Mouse (Mus musculus): Measurements from ENCODE around the gene Sdad1. TPM values are rescaled to one million over a fixed set of nuclear protein-coding genes. Genes with fewer than 3 reads are reported as not detected.
A peak's percentile ranks its signal among the peaks of the same experiment; 100 is the strongest.

Sdad1 gene
- polyA plus RNA-seq, 1 experiment from 2014 or later = 42.0 TPM

GRCm38 (mm10) chr5:92256218-92256617 is 54.1 kb downstream of the Sdad1 start, which contains the start of gene Ppef2:
TSS of gene Ppef2 (minus strand) at chr5:92256278.
- H3K27ac ChIP-seq = no peak within 1 kb of the TSS
- 12% methylated on average over 6 of the region's 6 CpGs for WGBS
- no peaks in the 10 kb centered on the region for H3K9me3 ChIP-seq

DNA sequence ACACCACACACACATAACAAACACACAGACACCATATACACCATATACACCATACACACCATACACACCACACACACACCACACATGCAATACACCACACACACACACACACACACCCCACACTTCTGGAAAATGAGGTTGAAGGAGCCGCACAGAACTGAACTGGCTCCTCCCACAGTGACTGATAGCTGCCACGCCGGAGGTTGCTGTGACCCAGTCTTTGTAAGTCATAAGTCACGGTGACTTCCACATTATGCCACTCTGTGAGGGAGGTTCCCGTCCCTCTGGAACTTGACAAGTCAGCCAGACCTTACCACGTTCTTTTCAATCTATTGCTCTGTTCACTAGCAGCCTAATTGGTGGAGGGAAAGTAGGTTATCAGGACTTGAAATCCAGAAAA is 55.8 kb downstream of the Sdad1 start:
- no peak overlapping the region for H3K27ac ChIP-seq
- H3K4me3 ChIP-seq (replicated peaks) = no peak overlapping the region
- H3K9ac ChIP-seq = no peak overlapping the region
- H3K27me3 ChIP-seq = no peaks in the 10 kb centered on the region
- H3K9me3 ChIP-seq = no peaks in the 10 kb centered on the region
- 77% methylated on average over 6 of the region's 6 CpGs for WGBS
- no peak overlapping the region for H3K4me2 ChIP-seq
- H3K36me3 ChIP-seq (replicated peaks) = no peaks in the 10 kb centered on the region
- peaks cover 10% of the 10 kb centered on the region for H3K4me1 ChIP-seq
- ATAC-seq (ENCODE audit: low FRiP score) = no peak

More at GRCm38 (mm10) chr5:92256218-92256617, 54.1 kb downstream of the Sdad1 start, which contains the start of gene Ppef2:
- Histone ChIP-seq H3K27me3 (no peaks in the 10 kb centered on the region), H3K4me1 (peaks cover 10% of the 10 kb centered on the region), H3K36me3 (replicated peaks) (no peaks in the 10 kb centered on the region), H3K4me3 (replicated peaks) (no peak within 1 kb of the TSS), H3K9ac (no peak within 1 kb of the TSS), H3K4me2 (no peak within 1 kb of the TSS)
- no peak for ATAC-seq (ENCODE audit: low FRiP score)

DNA sequence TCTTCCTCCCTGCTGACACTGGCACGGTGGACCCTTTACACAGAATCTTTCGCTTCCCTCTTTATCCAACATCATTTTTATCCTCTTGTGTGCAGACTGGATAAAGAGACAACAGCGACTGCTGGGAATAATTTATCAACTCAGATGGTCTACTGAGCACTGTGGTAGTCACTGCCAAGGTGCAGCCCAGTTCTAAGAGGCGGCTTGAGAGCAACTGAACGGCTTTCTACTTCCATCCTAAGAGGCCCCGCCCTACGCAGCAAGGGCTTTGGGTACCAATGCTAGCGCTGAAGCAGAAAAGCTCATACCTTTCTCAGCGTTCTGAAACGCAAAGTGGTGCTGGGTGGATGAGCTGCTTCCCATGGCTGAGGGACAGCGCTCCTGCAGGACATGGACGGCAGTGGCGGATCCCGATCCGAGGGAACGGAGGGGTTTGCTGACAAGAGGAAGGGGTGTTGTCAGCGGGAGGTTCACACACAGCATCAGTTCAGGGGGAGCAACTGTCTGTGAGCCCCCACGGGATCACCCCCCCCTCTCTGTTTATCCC is 57.4 kb downstream of the Sdad1 start:
- Histone ChIP-seq H3K27me3 (no peaks in the 10 kb centered on the region), H3K27ac (no peak overlapping the region), H3K9ac (no peak overlapping the region), H3K4me1 (peaks cover 10% of the 10 kb centered on the region), H3K4me2 (peak overlapping the region; percentile 33), H3K36me3 (replicated peaks) (no peaks in the 10 kb centered on the region), H3K4me3 (replicated peaks) (no peak overlapping the region), H3K9me3 (no peaks in the 10 kb centered on the region)
- 17% methylated on average over 18 of the region's 18 CpGs for WGBS
- ATAC-seq (ENCODE audit: low FRiP score) = peak; percentile 64

DNA sequence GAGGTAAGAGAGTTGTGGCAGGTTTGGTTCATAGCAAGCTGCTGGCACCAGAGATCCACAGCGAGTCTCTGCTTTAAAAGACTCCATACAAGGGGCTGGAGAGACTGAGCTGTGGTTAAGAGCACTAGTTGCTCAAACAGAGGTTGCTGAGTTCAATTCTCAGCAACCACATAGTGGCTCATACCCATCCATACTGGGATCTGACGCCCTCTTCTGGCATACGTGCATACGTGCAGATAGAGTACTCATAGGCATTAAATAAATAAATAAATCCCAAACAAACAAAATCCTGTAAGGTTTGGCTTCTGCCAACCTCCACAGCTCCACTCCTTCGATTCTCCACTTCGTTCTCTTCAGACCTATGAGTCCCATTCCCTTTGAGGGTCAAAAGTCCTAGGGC is 58.2 kb downstream of the Sdad1 start:
- Histone ChIP-seq H3K4me2 (no peak overlapping the region), H3K27ac (no peak overlapping the region), H3K36me3 (replicated peaks) (no peaks in the 10 kb centered on the region), H3K27me3 (no peaks in the 10 kb centered on the region), H3K9ac (no peak overlapping the region), H3K9me3 (no peaks in the 10 kb centered on the region), H3K4me3 (replicated peaks) (no peak overlapping the region), H3K4me1 (peaks cover 10% of the 10 kb centered on the region)
- no peak for ATAC-seq (ENCODE audit: low FRiP score)
- WGBS = 93% methylated on average over 6 of the region's 6 CpGs

DNA sequence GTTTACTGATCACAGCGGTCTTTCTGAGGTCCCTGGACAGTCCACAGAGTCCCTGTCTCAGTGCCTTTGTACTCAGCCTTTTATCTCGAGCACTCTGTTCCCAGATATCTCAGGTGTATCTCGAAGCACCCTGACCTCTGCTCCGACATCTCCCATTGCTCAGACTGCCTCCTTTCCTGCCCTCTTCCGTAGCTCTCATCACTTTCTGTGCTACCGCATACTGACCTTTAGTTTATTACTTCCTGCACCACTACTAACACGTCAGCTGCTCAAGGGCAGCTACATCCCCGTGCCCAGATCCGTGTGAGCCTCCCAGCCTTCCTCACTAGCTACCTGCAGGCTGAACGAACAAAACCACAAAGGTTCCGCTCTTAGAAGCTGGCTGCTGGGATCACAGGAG is 61.7 kb downstream of the Sdad1 start:
- no peak for ATAC-seq (ENCODE audit: low FRiP score)
- no peak overlapping the region for H3K4me2 ChIP-seq
- H3K4me3 ChIP-seq (replicated peaks) = no peak overlapping the region
- H3K9ac ChIP-seq = no peak overlapping the region
- no peak overlapping the region for H3K27ac ChIP-seq
- H3K4me1 ChIP-seq = no peaks in the 10 kb centered on the region; the same call in 1 of the 2 replicates
- WGBS = 89% methylated on average over 11 of the region's 11 CpGs
- H3K27me3 ChIP-seq = no peaks in the 10 kb centered on the region
- no peaks in the 10 kb centered on the region for H3K9me3 ChIP-seq
- no peaks in the 10 kb centered on the region for H3K36me3 ChIP-seq (replicated peaks)

DNA sequence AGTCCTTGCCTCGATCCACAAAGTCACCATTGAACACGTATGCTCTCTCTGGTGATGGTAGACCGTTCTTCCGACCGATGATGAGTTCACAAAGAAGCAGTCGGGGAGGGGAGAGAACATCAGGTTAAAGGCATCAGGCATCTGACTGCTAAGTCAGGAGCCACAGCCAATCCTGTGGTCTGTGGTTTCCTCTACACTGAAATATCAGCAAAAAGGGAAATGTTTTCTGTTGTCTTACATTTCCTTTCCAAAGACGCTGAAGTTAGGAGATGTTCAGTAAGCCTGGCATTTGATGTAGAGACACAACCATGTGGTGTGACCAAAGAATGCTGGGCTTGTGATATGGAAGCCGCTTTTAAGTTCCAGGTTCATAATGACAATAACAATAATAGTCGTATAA is 64.8 kb downstream of the Sdad1 start:
- WGBS = 96% methylated on average over 9 of the region's 9 CpGs
- Histone ChIP-seq H3K36me3 (replicated peaks) (no peaks in the 10 kb centered on the region), H3K4me1 (no peaks in the 10 kb centered on the region), H3K9me3 (no peaks in the 10 kb centered on the region), H3K4me2 (no peak overlapping the region), H3K27me3 (no peaks in the 10 kb centered on the region), H3K9ac (no peak overlapping the region), H3K27ac (no peak overlapping the region), H3K4me3 (replicated peaks) (no peak overlapping the region)
- no peak for ATAC-seq (ENCODE audit: low FRiP score)

DNA sequence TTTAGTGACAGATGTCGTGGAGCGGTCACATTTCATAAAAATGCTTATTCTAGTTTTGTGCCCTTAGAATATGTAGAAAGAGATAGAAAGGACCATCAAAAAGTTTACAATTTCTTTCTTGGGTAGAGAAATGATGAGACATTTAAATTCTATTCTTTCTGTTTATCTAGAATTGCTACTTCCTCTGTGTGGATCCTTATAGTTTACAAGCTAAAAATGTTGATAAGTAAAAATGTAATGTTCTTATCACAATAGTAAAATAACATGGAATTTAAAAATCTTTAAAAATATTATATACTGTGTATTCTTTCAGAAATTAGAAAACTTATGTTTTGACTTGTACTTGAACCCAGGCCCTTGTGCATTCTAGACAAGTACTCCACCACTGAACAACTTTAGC is 65.4 kb downstream of the Sdad1 start:
- Histone ChIP-seq H3K4me2 (no peak overlapping the region), H3K4me3 (replicated peaks) (no peak overlapping the region), H3K4me1 (no peaks in the 10 kb centered on the region), H3K9ac (no peak overlapping the region), H3K36me3 (replicated peaks) (no peaks in the 10 kb centered on the region), H3K27ac (no peak overlapping the region), H3K9me3 (no peaks in the 10 kb centered on the region), H3K27me3 (no peaks in the 10 kb centered on the region)
- 97% methylated on average over 2 of the region's 2 CpGs for WGBS
- no peak for ATAC-seq (ENCODE audit: low FRiP score)

GRCm38 (mm10) chr5:92240769-92241168 is 69.5 kb downstream of the Sdad1 start:
- Histone ChIP-seq H3K4me3 (replicated peaks) (no peak overlapping the region), H3K4me1 (no peaks in the 10 kb centered on the region)
- WGBS = 90% methylated on average over 12 of the region's 12 CpGs

DNA sequence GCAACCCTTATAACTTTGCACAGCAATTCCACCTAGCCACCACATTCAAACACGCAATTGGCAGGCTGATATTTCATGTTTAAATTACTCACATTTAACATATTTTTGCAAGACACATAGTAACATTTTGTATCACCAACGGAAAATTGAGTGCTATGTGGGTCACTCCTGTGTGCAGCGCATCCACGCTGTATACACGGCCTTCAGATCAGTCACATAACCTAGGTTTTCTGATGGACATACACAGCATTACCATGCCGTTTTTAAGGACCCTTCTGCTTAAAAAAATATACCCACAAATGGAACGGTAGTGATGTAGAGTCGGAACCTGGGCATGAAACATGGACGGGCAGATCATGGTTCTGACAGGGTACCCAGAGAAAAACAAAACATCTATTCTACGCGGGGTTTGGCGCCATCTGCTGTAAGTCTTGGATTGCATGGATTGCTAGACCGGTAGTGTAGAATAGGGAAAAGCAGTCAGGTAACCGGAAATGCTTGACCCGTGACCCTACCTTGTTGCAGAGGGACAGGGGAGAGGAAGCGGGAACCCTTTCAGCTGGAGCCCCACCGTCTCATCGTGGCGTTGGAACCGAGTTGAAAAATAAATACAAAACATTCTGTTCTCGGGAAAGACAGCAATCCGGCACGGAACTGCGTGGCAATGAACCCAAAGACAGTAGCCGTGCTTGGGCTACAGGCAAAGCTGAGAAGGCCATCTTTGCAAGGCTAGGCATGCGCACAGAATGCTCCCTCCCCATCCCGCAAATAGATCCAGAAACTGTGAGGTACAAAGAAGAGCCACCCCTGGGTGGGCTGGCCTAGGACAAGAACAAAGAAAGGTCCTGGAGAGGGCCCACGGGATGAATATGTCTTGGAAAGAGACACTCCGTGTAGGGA is 70.7 kb downstream of the Sdad1 start:
- Histone ChIP-seq H3K4me2 (peak overlapping the region; percentile 22; the same call in 1 of the 2 replicates), H3K4me1 (no peaks in the 10 kb centered on the region), H3K4me3 (replicated peaks) (no peak overlapping the region), H3K9ac (no peak overlapping the region), H3K27ac (no peak overlapping the region), H3K9me3 (no peaks in the 10 kb centered on the region), H3K27me3 (peaks cover 3% of the 10 kb centered on the region; the same call in 1 of the 2 replicates), H3K36me3 (replicated peaks) (no peaks in the 10 kb centered on the region)
- ATAC-seq (ENCODE audit: low FRiP score) = peak; percentile 73
- WGBS = 46% methylated on average over 29 of the region's 29 CpGs

More at GRCm38 (mm10) chr5:92240769-92241168, 69.5 kb downstream of the Sdad1 start:
- no peaks in the 10 kb centered on the region for H3K36me3 ChIP-seq (replicated peaks)
- no peak overlapping the region for H3K9ac ChIP-seq
- H3K4me2 ChIP-seq = no peak overlapping the region
- H3K27me3 ChIP-seq = peaks cover 3% of the 10 kb centered on the region; the same call in 1 of the 2 replicates
- ATAC-seq (ENCODE audit: low FRiP score) = no peak
- no peaks in the 10 kb centered on the region for H3K9me3 ChIP-seq
- no peak overlapping the region for H3K27ac ChIP-seq

GRCm38 (mm10) chr5:92234939-92235557 is 75.2 kb downstream of the Sdad1 start:
- no peak overlapping the region for H3K27ac ChIP-seq
- ATAC-seq (ENCODE audit: low FRiP score) = no peak
- no peak overlapping the region for H3K9ac ChIP-seq
- WGBS = 80% methylated on average over 5 of the region's 5 CpGs
- H3K36me3 ChIP-seq (replicated peaks) = no peaks in the 10 kb centered on the region
- H3K27me3 ChIP-seq = peaks cover 3% of the 10 kb centered on the region; the same call in 1 of the 2 replicates
- no peak overlapping the region for H3K4me2 ChIP-seq
- no peak overlapping the region for H3K4me3 ChIP-seq (replicated peaks)
- H3K4me1 ChIP-seq = no peaks in the 10 kb centered on the region
- no peaks in the 10 kb centered on the region for H3K9me3 ChIP-seq
